Mouse (Mus musculus): ENCODE data around the gene Ica1. TPM values are rescaled to one million over a fixed set of nuclear protein-coding genes. Genes with fewer than 3 reads are reported as not detected.

The Ica1 gene
- 44.0 and 48.4 TPM in 2 replicates for polyA plus RNA-seq (2014; fragmentation: Nextera tagmentation; extraction: Ambion mirVana)

- H3K4me2 ChIP-seq (ENCODE audit: low read length): peak within 1 kb of the TSS; percentile 89
- WGBS: 2% methylated on average over 14 of the region's 16 CpGs
- H3K4me3 ChIP-seq (ENCODE audit: low read depth, low read length): peak within 1 kb of the TSS; percentile 69
- H3K9ac ChIP-seq (ENCODE audit: low read length): peak within 1 kb of the TSS; percentile 83
- peaks cover 5% of the 10 kb centered on the region; the same call in 1 of the 2 replicates for H3K4me1 ChIP-seq (ENCODE audit: control insufficient read depth, insufficient read depth, low read length)
- peaks cover 6% of the 10 kb centered on the region; the same call in 1 of the 2 replicates for H3K27me3 ChIP-seq (replicated peaks; ENCODE audit: control insufficient read depth, insufficient read depth, low read length)
- DNase-seq (ENCODE audit: low spot score) (peak; percentile 22), ATAC-seq (peak; percentile 52)
- no peaks in the 10 kb centered on the region for H3K9me3 ChIP-seq (replicated peaks; ENCODE audit: control insufficient read depth, low read length)
- peak within 1 kb of the TSS; percentile 65 for H3K27ac ChIP-seq (ENCODE audit: low read depth, low read length)
- no peaks in the 10 kb centered on the region for H3K36me3 ChIP-seq (ENCODE audit: control insufficient read depth, insufficient read depth, low read length)
These were observed at the start of gene Ica1 for GRCm38 (mm10) chr6:8778296-8778649. Ica1 (minus strand) TSS chr6:8778488.

DNA sequence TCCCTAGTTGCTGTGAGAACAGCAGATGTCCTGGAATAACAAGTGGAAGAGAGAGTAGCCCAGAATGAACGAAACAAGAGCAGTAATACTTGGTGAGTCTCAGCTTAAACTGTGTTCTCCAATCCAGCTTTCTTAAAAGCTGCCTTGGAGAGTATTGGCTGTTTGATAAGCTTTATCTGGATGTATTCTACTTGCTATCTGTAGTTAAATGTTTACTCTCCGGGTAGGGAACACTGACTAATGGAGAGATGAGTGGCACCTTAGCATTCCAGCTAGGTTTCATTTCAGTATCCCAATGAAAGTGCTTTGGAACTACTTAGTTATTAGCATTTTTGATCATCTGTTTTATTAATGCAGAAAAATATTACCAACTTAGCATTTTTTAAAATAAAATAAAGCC is 41.6 kb upstream of the Ica1 start:
- ATAC-seq (no peak), DNase-seq (ENCODE audit: low spot score) (no peak)
- Histone ChIP-seq H3K9ac (ENCODE audit: low read length) (no peak overlapping the region), H3K27me3 (replicated peaks; ENCODE audit: control insufficient read depth, insufficient read depth, low read length) (no peaks in the 10 kb centered on the region), H3K9me3 (replicated peaks; ENCODE audit: control insufficient read depth, low read length) (no peaks in the 10 kb centered on the region), H3K36me3 (ENCODE audit: control insufficient read depth, insufficient read depth, low read length) (no peaks in the 10 kb centered on the region), H3K4me1 (ENCODE audit: control insufficient read depth, insufficient read depth, low read length) (no peaks in the 10 kb centered on the region), H3K27ac (ENCODE audit: low read depth, low read length) (no peak overlapping the region), H3K4me3 (ENCODE audit: low read depth, low read length) (no peak overlapping the region), H3K4me2 (ENCODE audit: low read length) (no peak overlapping the region)
- WGBS: 84% methylated on average over 2 of the region's 2 CpGs

DNA sequence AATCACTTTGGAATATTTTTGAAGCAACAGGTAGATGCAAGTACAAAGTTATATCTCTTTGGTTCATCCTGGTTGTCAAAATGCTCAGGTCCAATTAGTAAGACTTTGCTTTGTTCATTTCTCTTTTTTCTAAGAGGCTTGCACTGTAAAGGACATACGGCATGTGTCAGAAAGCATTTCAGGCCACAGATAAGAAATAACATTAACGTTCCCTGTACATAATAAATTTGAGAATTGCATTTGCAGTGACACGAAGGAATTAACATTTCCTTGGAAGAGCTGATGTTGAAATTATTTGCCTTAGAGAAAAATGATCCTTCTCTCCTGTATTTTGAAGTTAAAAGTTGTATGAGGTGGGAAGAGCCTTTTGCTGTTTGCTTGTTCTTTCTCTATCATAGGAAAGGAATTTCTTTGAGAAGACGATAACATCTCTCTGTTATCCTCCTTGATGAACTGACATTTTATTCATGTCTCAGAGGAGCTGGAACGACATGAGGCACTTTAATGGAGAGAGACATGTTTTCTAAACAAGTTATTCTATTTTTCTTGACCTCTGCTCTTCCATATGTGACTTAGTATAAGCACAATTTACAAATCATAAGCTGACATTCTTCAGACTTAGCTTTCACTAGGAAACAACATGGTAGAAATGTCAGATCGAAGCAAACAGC is 36.2 kb upstream of the Ica1 start:
- ATAC-seq: no peak
- WGBS: 88% methylated on average over 6 of the region's 6 CpGs
- H3K4me3 ChIP-seq (ENCODE audit: low read depth, low read length): no peak overlapping the region
- H3K27me3 ChIP-seq (replicated peaks; ENCODE audit: control insufficient read depth, insufficient read depth, low read length): no peaks in the 10 kb centered on the region
- H3K4me1 ChIP-seq (ENCODE audit: control insufficient read depth, insufficient read depth, low read length): no peaks in the 10 kb centered on the region
- H3K4me2 ChIP-seq (ENCODE audit: low read length): no peak overlapping the region
- no peak for DNase-seq (ENCODE audit: low spot score)
- no peak overlapping the region for H3K9ac ChIP-seq (ENCODE audit: low read length)
- no peaks in the 10 kb centered on the region for H3K36me3 ChIP-seq (ENCODE audit: control insufficient read depth, insufficient read depth, low read length)
- H3K27ac ChIP-seq (ENCODE audit: low read depth, low read length): no peak overlapping the region
- H3K9me3 ChIP-seq (replicated peaks; ENCODE audit: control insufficient read depth, low read length): no peaks in the 10 kb centered on the region

GRCm38 (mm10) chr6:8802561-8803150 is 24.4 kb upstream of the Ica1 start:
- 75% methylated on average over 3 of the region's 3 CpGs for WGBS
- H3K27me3 ChIP-seq (replicated peaks; ENCODE audit: control insufficient read depth, insufficient read depth, low read length): no peaks in the 10 kb centered on the region
- no peaks in the 10 kb centered on the region for H3K4me1 ChIP-seq (ENCODE audit: control insufficient read depth, insufficient read depth, low read length)
- ATAC-seq (no peak), DNase-seq (ENCODE audit: low spot score) (no peak)
- no peaks in the 10 kb centered on the region for H3K36me3 ChIP-seq (ENCODE audit: control insufficient read depth, insufficient read depth, low read length)
- H3K4me3 ChIP-seq (ENCODE audit: low read depth, low read length): no peak overlapping the region
- H3K9ac ChIP-seq (ENCODE audit: low read length): no peak overlapping the region
- no peak overlapping the region for H3K4me2 ChIP-seq (ENCODE audit: low read length)
- no peaks in the 10 kb centered on the region for H3K9me3 ChIP-seq (replicated peaks; ENCODE audit: control insufficient read depth, low read length)
- H3K27ac ChIP-seq (ENCODE audit: low read depth, low read length): no peak overlapping the region

DNA sequence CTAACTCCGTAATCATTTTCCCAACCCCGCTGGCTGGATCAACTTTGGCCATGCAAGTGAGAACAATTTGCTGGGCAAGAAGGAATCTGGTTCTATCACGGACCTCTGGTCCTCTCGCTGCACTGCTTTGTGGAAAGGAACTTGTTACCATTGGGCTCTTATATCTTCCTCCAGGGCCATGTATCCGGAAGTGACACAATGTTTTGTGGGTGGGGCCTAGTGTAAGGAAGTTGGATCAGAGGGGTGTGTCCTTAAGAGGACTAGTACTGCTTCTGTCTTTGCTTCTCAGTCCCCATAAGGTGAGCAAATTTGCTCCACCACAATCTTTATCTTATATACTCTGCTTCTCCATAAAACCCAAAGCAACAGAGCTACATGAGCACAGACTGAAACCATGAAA is 14.1 kb upstream of the Ica1 start:
- WGBS: 87% methylated on average over 5 of the region's 5 CpGs
- H3K9me3 ChIP-seq (replicated peaks; ENCODE audit: control insufficient read depth, low read length): no peaks in the 10 kb centered on the region
- ATAC-seq: no peak

GRCm38 (mm10) chr6:8791781-8792180 is 13.5 kb upstream of the Ica1 start:
- no peak overlapping the region for H3K9ac ChIP-seq (ENCODE audit: low read length)
- ATAC-seq (peak; percentile 66), DNase-seq (ENCODE audit: low spot score) (peak; percentile 65)
- no peak overlapping the region for H3K4me3 ChIP-seq (ENCODE audit: low read depth, low read length)
- no peak overlapping the region for H3K4me2 ChIP-seq (ENCODE audit: low read length)
- no peaks in the 10 kb centered on the region for H3K9me3 ChIP-seq (replicated peaks; ENCODE audit: control insufficient read depth, low read length)
- no peaks in the 10 kb centered on the region for H3K4me1 ChIP-seq (ENCODE audit: control insufficient read depth, insufficient read depth, low read length)
- no peak overlapping the region for H3K27ac ChIP-seq (ENCODE audit: low read depth, low read length)
- H3K36me3 ChIP-seq (ENCODE audit: control insufficient read depth, insufficient read depth, low read length): no peaks in the 10 kb centered on the region
- no peaks in the 10 kb centered on the region for H3K27me3 ChIP-seq (replicated peaks; ENCODE audit: control insufficient read depth, insufficient read depth, low read length)
- WGBS: 5% methylated on average over 3 of the region's 3 CpGs

More for the DNA sequence above, 14.1 kb upstream of the Ica1 start:
- Histone ChIP-seq H3K36me3 (ENCODE audit: control insufficient read depth, insufficient read depth, low read length) (no peaks in the 10 kb centered on the region), H3K4me3 (ENCODE audit: low read depth, low read length) (no peak overlapping the region), H3K4me1 (ENCODE audit: control insufficient read depth, insufficient read depth, low read length) (no peaks in the 10 kb centered on the region), H3K27me3 (replicated peaks; ENCODE audit: control insufficient read depth, insufficient read depth, low read length) (no peaks in the 10 kb centered on the region), H3K9ac (ENCODE audit: low read length) (no peak overlapping the region), H3K27ac (ENCODE audit: low read depth, low read length) (no peak overlapping the region), H3K4me2 (ENCODE audit: low read length) (no peak overlapping the region)
- DNase-seq (ENCODE audit: low spot score): no peak

GRCm38 (mm10) chr6:8780618-8781017 is 2.3 kb upstream of the Ica1 start:
- Histone ChIP-seq H3K27me3 (replicated peaks; ENCODE audit: control insufficient read depth, insufficient read depth, low read length) (peaks cover 6% of the 10 kb centered on the region; the same call in 1 of the 2 replicates), H3K4me1 (ENCODE audit: control insufficient read depth, insufficient read depth, low read length) (peaks cover 5% of the 10 kb centered on the region; the same call in 1 of the 2 replicates), H3K27ac (ENCODE audit: low read depth, low read length) (no peak overlapping the region), H3K36me3 (ENCODE audit: control insufficient read depth, insufficient read depth, low read length) (no peaks in the 10 kb centered on the region), H3K4me2 (ENCODE audit: low read length) (no peak overlapping the region), H3K9ac (ENCODE audit: low read length) (no peak overlapping the region), H3K4me3 (ENCODE audit: low read depth, low read length) (no peak overlapping the region), H3K9me3 (replicated peaks; ENCODE audit: control insufficient read depth, low read length) (no peaks in the 10 kb centered on the region)
- DNase-seq (ENCODE audit: low spot score): no peak
- no peak for ATAC-seq

- DNase-seq (ENCODE audit: low spot score): peak; percentile 82
- peak overlapping the region; percentile 83 for H3K9ac ChIP-seq (ENCODE audit: low read length)
- peaks cover 6% of the 10 kb centered on the region; the same call in 1 of the 2 replicates for H3K27me3 ChIP-seq (replicated peaks; ENCODE audit: control insufficient read depth, insufficient read depth, low read length)
- under 1% methylated on average over 63 of the region's 69 CpGs for WGBS
- peak overlapping the region; percentile 65 for H3K27ac ChIP-seq (ENCODE audit: low read depth, low read length)
- H3K4me3 ChIP-seq (ENCODE audit: low read depth, low read length): peak overlapping the region; percentile 69
- H3K36me3 ChIP-seq (ENCODE audit: control insufficient read depth, insufficient read depth, low read length): no peaks in the 10 kb centered on the region
- H3K4me2 ChIP-seq (ENCODE audit: low read length): peak overlapping the region; percentile 89
- peaks cover 5% of the 10 kb centered on the region; the same call in 1 of the 2 replicates for H3K4me1 ChIP-seq (ENCODE audit: control insufficient read depth, insufficient read depth, low read length)
- ATAC-seq: peak; percentile 96
- H3K9me3 ChIP-seq (replicated peaks; ENCODE audit: control insufficient read depth, low read length): no peaks in the 10 kb centered on the region
These were observed 635 bp downstream of the Ica1 start for GRCm38 (mm10) chr6:8777411-8778295.

Data from forebrain, embryonic 14.5 days (tissue).